Mouse (Mus musculus): Measurements from ENCODE around the gene Batf2. TPM values are rescaled to one million over a fixed set of nuclear protein-coding genes. Genes with fewer than 3 reads are reported as not detected.

Batf2 gene
- polyA plus RNA-seq, 1 experiment, result 0.05 TPM

DNA sequence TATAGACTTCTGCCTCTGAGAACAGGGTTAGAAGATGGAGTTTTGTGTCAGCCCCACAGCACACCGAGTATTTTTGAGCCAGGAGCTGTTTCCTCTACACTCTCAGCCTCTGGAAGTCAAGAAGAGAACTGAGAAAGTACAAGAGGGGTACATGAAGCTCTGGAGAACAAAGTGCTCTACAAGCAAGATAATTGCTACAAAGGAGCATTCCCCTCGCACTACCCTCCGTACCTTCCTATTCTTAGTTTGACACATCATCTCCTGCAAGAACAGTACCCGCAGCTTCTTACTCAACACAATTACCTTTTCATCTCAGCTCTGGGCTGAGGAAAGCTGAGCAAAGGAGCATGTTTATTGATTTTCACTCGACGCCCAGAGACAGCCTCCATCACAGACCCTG, 77.8 kb downstream of the Batf2 start:
- Histone ChIP-seq H3K79me2 (ENCODE audit: control insufficient read depth, insufficient read depth) (no peaks in the 10 kb centered on the region), H3K27me3 (ENCODE audit: control insufficient read depth, insufficient read depth, insufficient read length) (peaks cover 35% of the 10 kb centered on the region), H3K4me2 (ENCODE audit: low read depth) (no peak overlapping the region), H3ac (ENCODE audit: control insufficient read depth, insufficient read length) (no peak overlapping the region), H3K36me3 (ENCODE audit: control insufficient read depth, insufficient read depth) (no peaks in the 10 kb centered on the region), H3K4me3 (no peak overlapping the region)
- TF ChIP-seq TCF3 (IDR thresholded peaks at IDR 0.05; ENCODE audit: insufficient read length, low read depth), result no peak
- no peak for TF ChIP-seq MYOG (IDR thresholded peaks at IDR 0.05; ENCODE audit: control insufficient read depth in 1 of 3, insufficient read depth in 1 of 3, insufficient read length in 2 of 3, low read depth in 2 of 3)
- TF ChIP-seq MAX (IDR thresholded peaks at IDR 0.05; ENCODE audit: low read depth), result no peak
- no peak for TF ChIP-seq TCF12 (IDR thresholded peaks at IDR 0.05; ENCODE audit: insufficient read depth, poor library complexity, severe bottlenecking)

Other genes with a start within 250 kb of the Batf2 start
- gene Tigd3, start 246.8 kb upstream of the Batf2 start, polyA plus RNA-seq (2012; fragmentation: generic; extraction: Trizol), result 0.31 TPM
- gene Dpf2, start 228.0 kb upstream of the Batf2 start, polyA plus RNA-seq (2012; fragmentation: generic; extraction: Trizol), result 78.5 TPM
- 16.2 TPM for gene Cdc42ep2, start 216.2 kb upstream of the Batf2 start, polyA plus RNA-seq (2012; fragmentation: generic; extraction: Trizol)
- gene Pola2, start 176.8 kb upstream of the Batf2 start, polyA plus RNA-seq (2012; fragmentation: generic; extraction: Trizol), result 11.9 TPM
- not detected for gene Slc22a20, start 154.8 kb upstream of the Batf2 start, polyA plus RNA-seq (2012; fragmentation: generic; extraction: Trizol)
- gene Capn1, start 125.1 kb upstream of the Batf2 start, polyA plus RNA-seq (2012; fragmentation: generic; extraction: Trizol), result 110 TPM
- gene Syvn1, start 94.4 kb upstream of the Batf2 start, polyA plus RNA-seq (2012; fragmentation: generic; extraction: Trizol), result 24.3 TPM
- gene Mrpl49, start 83.2 kb upstream of the Batf2 start, polyA plus RNA-seq (2012; fragmentation: generic; extraction: Trizol), result 43.0 TPM
- gene Fau, start 83.1 kb upstream of the Batf2 start, polyA plus RNA-seq (2012; fragmentation: generic; extraction: Trizol), result 2,772 TPM
- 44.3 TPM for gene Znhit2, start 79.8 kb upstream of the Batf2 start, polyA plus RNA-seq (2012; fragmentation: generic; extraction: Trizol)
- gene Tm7sf2, start 72.6 kb upstream of the Batf2 start, polyA plus RNA-seq (2012; fragmentation: generic; extraction: Trizol), result 37.1 TPM
- gene Vps51, start 63.8 kb upstream of the Batf2 start, polyA plus RNA-seq (2012; fragmentation: generic; extraction: Trizol), result 49.1 TPM
- gene Tmem262, start 61.0 kb upstream of the Batf2 start, polyA plus RNA-seq (2012; fragmentation: generic; extraction: Trizol), result 0.13 TPM
- gene Gm28374, start 58.7 kb upstream of the Batf2 start, polyA plus RNA-seq (2012; fragmentation: generic; extraction: Trizol), result 0.26 TPM
- gene Zfpl1, start 56.0 kb upstream of the Batf2 start, polyA plus RNA-seq (2012; fragmentation: generic; extraction: Trizol), result 68.5 TPM
- 7.7 TPM for gene Cdca5, start 56.0 kb upstream of the Batf2 start, polyA plus RNA-seq (2012; fragmentation: generic; extraction: Trizol)
- 0.07 TPM for gene AC131692.1, start 46.6 kb upstream of the Batf2 start, polyA plus RNA-seq (2012; fragmentation: generic; extraction: Trizol)
- 0.11 TPM for gene Naaladl1, start 35.2 kb upstream of the Batf2 start, polyA plus RNA-seq (2012; fragmentation: generic; extraction: Trizol)
- 27.5 TPM for gene Sac3d1, start 22.3 kb upstream of the Batf2 start, polyA plus RNA-seq (2012; fragmentation: generic; extraction: Trizol)
- gene Snx15, start 12.7 kb upstream of the Batf2 start, polyA plus RNA-seq (2012; fragmentation: generic; extraction: Trizol), result 18.5 TPM
- gene Arl2, start 565 bp downstream of the Batf2 start, polyA plus RNA-seq (2012; fragmentation: generic; extraction: Trizol), result 110 TPM
- not detected for gene Majin, start 43.4 kb downstream of the Batf2 start, polyA plus RNA-seq (2012; fragmentation: generic; extraction: Trizol)
- 0.40 TPM for gene Gpha2, start 85.4 kb downstream of the Batf2 start, polyA plus RNA-seq (2012; fragmentation: generic; extraction: Trizol)
- gene Ppp2r5b, start 94.9 kb downstream of the Batf2 start, polyA plus RNA-seq (2012; fragmentation: generic; extraction: Trizol), result 51.4 TPM
- 15.2 TPM for gene Atg2a, start 100.7 kb downstream of the Batf2 start, polyA plus RNA-seq (2012; fragmentation: generic; extraction: Trizol)
- 433 TPM for gene Ehd1, start 135.7 kb downstream of the Batf2 start, polyA plus RNA-seq (2012; fragmentation: generic; extraction: Trizol)
- 10.0 TPM for gene Cdc42bpg, start 165.5 kb downstream of the Batf2 start, polyA plus RNA-seq (2012; fragmentation: generic; extraction: Trizol)
- 37.2 TPM for gene Men1, start 194.0 kb downstream of the Batf2 start, polyA plus RNA-seq (2012; fragmentation: generic; extraction: Trizol)
- gene Map4k2, start 200.2 kb downstream of the Batf2 start, polyA plus RNA-seq (2012; fragmentation: generic; extraction: Trizol), result 10.0 TPM
- 131 TPM for gene Sf1, start 222.7 kb downstream of the Batf2 start, polyA plus RNA-seq (2012; fragmentation: generic; extraction: Trizol)
- gene Pygm, start 243.4 kb downstream of the Batf2 start, polyA plus RNA-seq (2012; fragmentation: generic; extraction: Trizol), result 232 TPM